Mouse (Mus musculus): ENCODE data around the gene Phf2. TPM values are rescaled to one million over a fixed set of nuclear protein-coding genes. Genes with fewer than 3 reads are reported as not detected.
A peak's percentile ranks its signal among the peaks of the same experiment; 100 is the strongest.

Phf2 gene
- polyA plus RNA-seq (2011; ENCODE audit: insufficient read depth, insufficient read length, low replicate concordance, missing spikeins): 8.6 and 11.8 TPM in 2 replicates

DNA sequence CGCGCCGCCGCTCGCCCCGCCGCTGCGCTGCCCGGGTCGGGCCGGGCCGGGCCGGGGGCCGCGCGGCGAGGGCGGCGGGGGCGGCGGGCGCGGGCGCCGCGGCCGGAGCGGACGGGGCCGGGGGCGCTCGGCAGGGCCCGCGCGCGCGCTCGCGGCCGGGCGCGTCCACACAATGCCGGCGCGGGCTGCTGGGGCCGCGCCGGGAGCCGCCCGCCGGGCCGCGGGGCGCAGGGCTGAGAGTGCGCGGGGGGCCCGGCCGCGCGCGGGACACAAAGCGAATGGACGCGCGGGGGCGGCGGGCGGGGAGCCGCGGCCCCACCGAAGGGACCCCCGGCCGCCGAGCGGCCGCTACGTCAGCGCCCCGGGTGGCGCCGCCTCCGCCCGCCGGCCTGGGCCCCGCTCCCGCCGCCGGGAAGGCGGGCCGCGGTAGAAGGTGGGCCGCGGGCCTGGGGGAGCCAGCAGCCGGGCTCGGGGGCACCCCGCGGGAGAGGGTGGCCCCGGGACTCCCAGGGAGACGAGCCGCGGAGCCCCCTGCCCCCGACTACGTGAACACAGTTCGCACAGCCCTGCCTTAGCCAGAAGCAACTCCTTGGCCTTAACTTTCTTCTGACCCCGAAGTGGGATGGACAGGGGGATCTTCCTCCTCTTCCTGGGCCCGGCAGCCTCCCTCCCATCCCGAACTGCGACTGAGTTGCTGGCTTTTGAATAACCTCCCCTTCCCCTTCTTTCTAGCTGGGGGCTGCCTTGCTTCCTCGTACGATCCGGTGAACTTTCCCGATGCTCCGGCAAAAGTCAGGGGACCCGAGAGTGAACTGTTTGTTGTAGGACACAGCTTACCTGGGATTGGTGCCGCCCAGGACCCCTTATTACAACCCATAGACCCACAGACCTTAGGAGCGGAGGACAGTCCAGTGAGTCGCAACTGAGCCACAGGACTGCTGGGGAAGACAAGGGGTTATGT is at the start of gene Phf2:
Gene Phf2 (minus strand): TSS at position 349 of the 961 bp plus-strand sequence.
- Histone ChIP-seq H3K4me1 (ENCODE audit: control insufficient read depth, insufficient read depth, low read length) (peaks cover 2% of the 10 kb centered on the region; the same call in 1 of the 2 replicates), H3K27ac (ENCODE audit: control insufficient read depth, insufficient read depth, low read depth, low read length, poor library complexity) (peak within 1 kb of the TSS; percentile 80), H3K4me3 (replicated peaks; ENCODE audit: control insufficient read depth, low read depth, low read length) (peak within 1 kb of the TSS; percentile 82)
- WGBS: 22% methylated on average over 107 of the region's 117 CpGs
- TF ChIP-seq POLR2A (IDR thresholded peaks at IDR 0.05; ENCODE audit: borderline replicate concordance, control insufficient read depth, low read depth, low read length): 0 out of 2 replicates have a peak, but pooled peaks have one; percentile 28
- TF ChIP-seq CTCF (IDR thresholded peaks at IDR 0.05; ENCODE audit: control insufficient read depth, insufficient read depth, low read length): no peak

DNA sequence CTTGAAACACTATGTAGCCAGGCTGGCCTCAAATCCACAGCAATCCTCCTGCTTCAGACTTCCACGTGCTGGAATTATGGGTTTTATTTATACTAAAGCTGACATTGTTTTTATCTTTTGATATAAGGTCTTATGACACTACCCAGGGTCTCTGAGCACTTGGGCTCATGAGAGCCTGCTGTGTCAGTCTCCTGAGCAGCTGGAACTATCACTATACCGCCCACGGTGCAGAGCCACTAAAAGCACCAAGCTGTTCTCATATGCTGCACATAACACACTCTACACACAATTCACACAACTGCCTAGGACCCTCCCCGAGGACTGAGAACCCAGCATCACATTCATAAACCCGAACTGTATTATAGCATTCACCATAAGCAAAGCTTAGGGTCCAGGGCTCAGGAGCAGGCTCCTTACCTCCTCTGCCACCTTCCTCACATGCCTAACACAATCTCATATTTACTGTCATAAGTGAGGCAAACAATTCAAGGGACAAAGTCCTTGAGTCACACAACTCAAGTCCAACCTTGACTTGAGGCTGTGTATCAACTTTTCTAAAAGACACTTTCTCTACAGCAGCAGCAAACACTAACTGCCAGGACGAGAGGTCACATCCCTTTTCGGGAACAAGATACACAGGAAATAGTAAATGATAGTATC is 49.0 kb upstream of the Phf2 start:
- TF ChIP-seq CTCF (IDR thresholded peaks at IDR 0.05; ENCODE audit: control insufficient read depth, insufficient read depth, low read length) (no peak), POLR2A (IDR thresholded peaks at IDR 0.05; ENCODE audit: borderline replicate concordance, control insufficient read depth, low read depth, low read length) (no peak)
- Histone ChIP-seq H3K4me1 (ENCODE audit: control insufficient read depth, insufficient read depth, low read length) (no peaks in the 10 kb centered on the region), H3K27ac (ENCODE audit: control insufficient read depth, insufficient read depth, low read depth, low read length, poor library complexity) (no peak overlapping the region), H3K4me3 (replicated peaks; ENCODE audit: control insufficient read depth, low read depth, low read length) (no peak overlapping the region)
- WGBS: 81% methylated on average over 7 of the region's 7 CpGs

DNA sequence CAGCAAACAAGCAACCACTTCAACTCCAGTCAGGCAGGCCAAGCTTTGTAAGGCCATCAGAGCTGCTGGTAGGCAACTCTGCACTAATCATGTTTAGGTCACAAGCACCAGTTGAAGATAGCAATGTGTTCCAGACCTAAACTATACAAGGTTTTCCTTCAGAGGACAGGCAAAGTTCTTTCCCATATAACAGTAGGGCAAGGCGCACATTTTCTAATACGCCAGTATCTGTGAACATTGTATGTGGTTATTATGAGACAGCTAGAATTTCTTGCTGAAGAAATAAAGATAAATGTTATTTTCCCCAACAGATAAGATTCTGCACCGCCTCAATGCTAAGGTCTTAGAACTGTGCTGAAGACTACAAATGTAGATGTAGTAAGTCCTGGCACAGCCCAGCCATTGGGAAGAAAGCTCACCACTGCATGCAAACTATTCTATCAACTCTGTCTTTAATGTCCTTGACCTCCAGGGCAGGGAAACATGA is 46.2 kb upstream of the Phf2 start:
- TF ChIP-seq POLR2A (IDR thresholded peaks at IDR 0.05; ENCODE audit: borderline replicate concordance, control insufficient read depth, low read depth, low read length): no peak
- TF ChIP-seq CTCF (IDR thresholded peaks at IDR 0.05; ENCODE audit: control insufficient read depth, insufficient read depth, low read length): no peak
- H3K4me1 ChIP-seq (ENCODE audit: control insufficient read depth, insufficient read depth, low read length): no peaks in the 10 kb centered on the region
- H3K4me3 ChIP-seq (replicated peaks; ENCODE audit: control insufficient read depth, low read depth, low read length): no peak overlapping the region
- H3K27ac ChIP-seq (ENCODE audit: control insufficient read depth, insufficient read depth, low read depth, low read length, poor library complexity): no peak overlapping the region
- WGBS: 73% methylated on average over 3 of the region's 3 CpGs

DNA sequence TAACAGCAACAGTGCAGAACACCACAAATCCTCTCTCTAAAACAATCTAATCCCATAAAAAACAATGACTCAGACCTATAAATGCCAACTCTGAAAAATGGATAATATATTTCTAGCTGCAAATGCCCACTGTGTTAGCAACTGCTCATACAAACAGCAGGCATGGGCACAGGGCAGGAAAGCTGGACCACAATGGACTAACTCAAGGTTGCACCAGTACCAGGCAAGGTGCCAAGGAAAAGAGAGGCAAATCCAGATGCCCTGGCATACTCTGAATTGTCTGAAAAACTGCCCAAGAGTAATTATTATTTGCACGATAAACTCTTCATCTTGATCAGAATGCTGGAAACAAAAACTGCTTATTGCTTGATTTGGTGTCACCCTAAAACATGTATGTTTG is 42.8 kb upstream of the Phf2 start:
- no peaks in the 10 kb centered on the region for H3K4me1 ChIP-seq (ENCODE audit: control insufficient read depth, insufficient read depth, low read length)
- 85% methylated on average over 1 of the region's 1 CpGs for WGBS
- TF ChIP-seq POLR2A (IDR thresholded peaks at IDR 0.05; ENCODE audit: borderline replicate concordance, control insufficient read depth, low read depth, low read length): no peak
- no peak overlapping the region for H3K27ac ChIP-seq (ENCODE audit: control insufficient read depth, insufficient read depth, low read depth, low read length, poor library complexity)
- no peak overlapping the region for H3K4me3 ChIP-seq (replicated peaks; ENCODE audit: control insufficient read depth, low read depth, low read length)

DNA sequence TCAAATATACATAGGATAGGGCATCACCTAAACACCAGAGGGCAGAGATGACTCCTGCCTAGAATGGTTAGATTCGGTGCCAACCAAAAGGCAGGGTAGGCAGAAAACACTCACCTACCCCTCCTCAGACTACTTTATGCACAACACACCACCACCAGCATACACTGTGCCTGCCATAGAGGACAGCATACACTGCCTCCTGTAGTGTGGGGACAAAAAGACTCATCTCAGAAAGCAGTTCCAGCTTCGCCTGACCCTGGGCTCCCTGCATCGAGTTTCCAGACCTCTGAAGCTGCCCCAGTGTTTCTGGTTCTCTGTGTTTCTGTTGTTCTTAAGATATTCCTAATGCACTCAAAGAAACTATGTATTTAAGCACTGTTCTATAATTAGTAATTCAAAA is 42.2 kb upstream of the Phf2 start:
- Histone ChIP-seq H3K4me1 (ENCODE audit: control insufficient read depth, insufficient read depth, low read length) (no peaks in the 10 kb centered on the region), H3K4me3 (replicated peaks; ENCODE audit: control insufficient read depth, low read depth, low read length) (no peak overlapping the region), H3K27ac (ENCODE audit: control insufficient read depth, insufficient read depth, low read depth, low read length, poor library complexity) (no peak overlapping the region)
- WGBS: 94% methylated on average over 3 of the region's 3 CpGs
- no peak for TF ChIP-seq CTCF (IDR thresholded peaks at IDR 0.05; ENCODE audit: control insufficient read depth, insufficient read depth, low read length)
- no peak for TF ChIP-seq POLR2A (IDR thresholded peaks at IDR 0.05; ENCODE audit: borderline replicate concordance, control insufficient read depth, low read depth, low read length)

DNA sequence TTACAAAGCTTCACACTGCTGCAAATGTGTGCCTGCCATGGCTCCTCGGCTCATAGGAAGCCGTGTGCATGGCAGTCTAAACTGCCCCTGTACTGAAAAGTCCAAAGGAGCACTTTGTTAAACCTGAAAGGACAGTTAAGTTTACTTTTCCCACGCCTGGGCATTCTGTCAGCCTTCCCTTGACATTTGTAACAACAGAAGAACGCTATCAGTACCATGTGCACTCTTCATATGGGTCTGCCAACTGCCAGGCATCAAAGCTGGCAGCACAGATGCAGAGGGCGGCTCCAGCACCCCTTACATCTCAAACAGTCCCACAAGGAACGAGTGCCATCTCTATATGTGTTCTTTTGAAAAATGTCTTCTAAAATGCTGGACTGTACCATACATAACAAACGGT is 40.5 kb upstream of the Phf2 start:
- no peak overlapping the region for H3K4me3 ChIP-seq (replicated peaks; ENCODE audit: control insufficient read depth, low read depth, low read length)
- no peak overlapping the region for H3K27ac ChIP-seq (ENCODE audit: control insufficient read depth, insufficient read depth, low read depth, low read length, poor library complexity)
- 84% methylated on average over 7 of the region's 7 CpGs for whole genome bisulfite sequencing
- TF ChIP-seq POLR2A (IDR thresholded peaks at IDR 0.05; ENCODE audit: borderline replicate concordance, control insufficient read depth, low read depth, low read length) (no peak), CTCF (IDR thresholded peaks at IDR 0.05; ENCODE audit: control insufficient read depth, insufficient read depth, low read length) (no peak)
- H3K4me1 ChIP-seq (ENCODE audit: control insufficient read depth, insufficient read depth, low read length): no peaks in the 10 kb centered on the region

DNA sequence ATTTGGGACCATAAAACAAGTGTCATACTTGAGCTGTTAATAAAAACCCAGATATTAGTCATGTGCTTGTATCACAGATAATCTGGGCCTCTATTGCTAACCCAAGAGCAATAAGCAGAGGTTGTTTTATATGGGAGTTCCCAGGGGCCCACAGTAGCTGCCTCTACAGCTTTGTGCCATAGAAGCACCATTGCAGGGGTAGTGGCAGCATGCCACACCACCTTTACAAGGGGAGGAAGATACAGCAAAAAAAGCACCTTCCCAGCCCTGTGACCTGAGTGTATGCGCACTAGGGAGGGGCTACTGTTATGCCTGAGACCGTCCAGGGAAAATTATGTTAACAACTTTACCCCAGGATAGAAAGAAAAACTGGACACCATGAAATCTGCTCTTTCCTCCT is 34.5 kb upstream of the Phf2 start:
- WGBS: 93% methylated on average over 2 of the region's 2 CpGs
- Histone ChIP-seq H3K4me3 (replicated peaks; ENCODE audit: control insufficient read depth, low read depth, low read length) (no peak overlapping the region), H3K27ac (ENCODE audit: control insufficient read depth, insufficient read depth, low read depth, low read length, poor library complexity) (no peak overlapping the region), H3K4me1 (ENCODE audit: control insufficient read depth, insufficient read depth, low read length) (no peaks in the 10 kb centered on the region)
- no peak for TF ChIP-seq POLR2A (IDR thresholded peaks at IDR 0.05; ENCODE audit: borderline replicate concordance, control insufficient read depth, low read depth, low read length)
- TF ChIP-seq CTCF (IDR thresholded peaks at IDR 0.05; ENCODE audit: control insufficient read depth, insufficient read depth, low read length): no peak

DNA sequence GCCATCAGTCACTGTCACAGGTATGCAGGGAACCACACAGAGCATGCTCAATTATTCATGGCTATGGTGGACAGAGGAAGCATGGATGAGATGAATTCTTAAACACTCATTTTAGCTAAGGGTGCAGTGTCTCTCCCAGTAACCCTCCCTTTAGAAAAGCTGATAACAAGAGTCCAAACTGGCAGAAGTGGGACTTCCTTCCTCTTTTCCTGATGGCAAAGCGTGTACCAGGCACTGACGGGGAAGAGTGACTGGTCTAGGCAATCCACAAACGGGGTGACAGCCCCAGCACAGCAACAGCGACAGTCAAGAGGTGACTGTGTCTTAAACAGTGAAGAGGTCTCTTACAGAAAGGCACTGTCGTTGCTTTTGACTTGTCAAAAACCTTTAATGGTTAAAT is 24.5 kb upstream of the Phf2 start:
- no peaks in the 10 kb centered on the region for H3K4me1 ChIP-seq (ENCODE audit: control insufficient read depth, insufficient read depth, low read length)
- 23% methylated on average over 5 of the region's 5 CpGs for WGBS
- no peak overlapping the region for H3K27ac ChIP-seq (ENCODE audit: control insufficient read depth, insufficient read depth, low read depth, low read length, poor library complexity)
- no peak overlapping the region for H3K4me3 ChIP-seq (replicated peaks; ENCODE audit: control insufficient read depth, low read depth, low read length)
- no peak for TF ChIP-seq POLR2A (IDR thresholded peaks at IDR 0.05; ENCODE audit: borderline replicate concordance, control insufficient read depth, low read depth, low read length)
- TF ChIP-seq CTCF (IDR thresholded peaks at IDR 0.05; ENCODE audit: control insufficient read depth, insufficient read depth, low read length): no peak

Data from bone marrow, adult 2 months (tissue).